Mouse (Mus musculus) spleen, adult 12 weeks (tissue): ENCODE measurements around the gene Eif1ax.
"Not testable (repeated sequence)": the region's sequence is repeated elsewhere in the genome, so short reads cannot be mapped to it uniquely, and the experiment has no call there.

Experiments
- DNase-seq: peaks from one replicate; pipeline ENCODE4 v3.0.0; 2022; ENCODE audit warnings: low spot score

Eif1ax gene

GRCm38 (mm10) chrX:159371831-159372752, at the start of gene Eif1ax:
Gene Eif1ax, plus strand, starts transcription at chrX:159372178.
- DNase-seq, result peak; percentile 60

GRCm38 (mm10) chrX:159364506-159364905, 7.5 kb upstream of the Eif1ax start:
- no peak for DNase-seq

GRCm38 (mm10) chrX:159372753-159373144, 771 bp downstream of the Eif1ax start:
- DNase-seq, result no peak

GRCm38 (mm10) chrX:159387105-159387504, 15.1 kb downstream of the Eif1ax start:
- no peak for DNase-seq

GRCm38 (mm10) chrX:159388953-159389352, 17.0 kb downstream of the Eif1ax start:
- no peak for DNase-seq

GRCm38 (mm10) chrX:159390347-159390962, 18.5 kb downstream of the Eif1ax start:
- DNase-seq, result no peak

- no peak for DNase-seq
Observed at GRCm38 (mm10) chrX:159391239-159391638, 19.3 kb downstream of the Eif1ax start.

- no peak for DNase-seq
Observed at GRCm38 (mm10) chrX:159409253-159409652, 37.3 kb downstream of the Eif1ax start.

GRCm38 (mm10) chrX:159414130-159414828, 42.3 kb downstream of the Eif1ax start, which contains the start of gene Map7d2:
Gene Map7d2, plus strand, starts transcription at chrX:159414572.
- no peak for DNase-seq

- no peak for DNase-seq
Observed at GRCm38 (mm10) chrX:159414829-159415673, 43.1 kb downstream of the Eif1ax start.

- not testable (repeated sequence) for DNase-seq
Observed at GRCm38 (mm10) chrX:159430507-159430906, 58.5 kb downstream of the Eif1ax start.
